Mouse (Mus musculus): ENCODE measurements around the gene Fgd3. TPM values are rescaled to one million over a fixed set of nuclear protein-coding genes. Genes with fewer than 3 reads are reported as not detected.
A peak's percentile ranks its signal among the peaks of the same experiment; 100 is the strongest.

The Fgd3 gene
- 1.7 and 2.1 TPM in 2 replicates for polyA plus RNA-seq (2014; fragmentation: Nextera tagmentation; extraction: Ambion mirVana)

- H3K4me3 ChIP-seq (ENCODE audit: low read depth, low read length), result peak within 1 kb of the TSS; percentile 22
- H3K27me3 ChIP-seq (ENCODE audit: control insufficient read depth, insufficient read depth, low read length), result peaks cover 2% of the 10 kb centered on the region; the same call in 1 of the 2 replicates
- no peaks in the 10 kb centered on the region for H3K36me3 ChIP-seq (ENCODE audit: control insufficient read depth, insufficient read depth, low read length)
- ATAC-seq (replicated peaks; ENCODE audit: low FRiP score), result peak; percentile 94
- H3K9me3 ChIP-seq (ENCODE audit: control insufficient read depth, low read length), result no peaks in the 10 kb centered on the region
- peak within 1 kb of the TSS; percentile 57 for H3K4me2 ChIP-seq (ENCODE audit: low read depth, low read length, severe bottlenecking)
- peaks cover 16% of the 10 kb centered on the region for H3K4me1 ChIP-seq (replicated peaks; ENCODE audit: control insufficient read depth, insufficient read depth, low read length)
- peak; percentile 90 for DNase-seq (ENCODE audit: low spot score)
- H3K27ac ChIP-seq (ENCODE audit: low read depth, low read length), result peak within 1 kb of the TSS; percentile 4; the same call in 1 of the 2 replicates
- 2% methylated on average over 10 of the region's 10 CpGs for WGBS
- peak within 1 kb of the TSS; percentile 59 for H3K9ac ChIP-seq (ENCODE audit: low read length)
Observed at GRCm38 (mm10) chr13:49320040-49320439, at the start of gene Fgd3. Gene Fgd3, minus strand, starts transcription at chr13:49320311.

- 95% methylated on average over 10 of the region's 10 CpGs for WGBS
- Histone ChIP-seq H3K9ac (ENCODE audit: low read length) (no peak overlapping the region), H3K4me1 (replicated peaks; ENCODE audit: control insufficient read depth, insufficient read depth, low read length) (no peaks in the 10 kb centered on the region), H3K4me3 (ENCODE audit: low read depth, low read length) (no peak overlapping the region), H3K9me3 (ENCODE audit: control insufficient read depth, low read length) (no peaks in the 10 kb centered on the region), H3K27ac (ENCODE audit: low read depth, low read length) (no peak overlapping the region), H3K27me3 (ENCODE audit: control insufficient read depth, insufficient read depth, low read length) (no peaks in the 10 kb centered on the region), H3K4me2 (ENCODE audit: low read depth, low read length, severe bottlenecking) (no peak overlapping the region), H3K36me3 (ENCODE audit: control insufficient read depth, insufficient read depth, low read length) (no peaks in the 10 kb centered on the region)
- no peak for ATAC-seq (replicated peaks; ENCODE audit: low FRiP score)
- no peak for DNase-seq (ENCODE audit: low spot score)
Observed at GRCm38 (mm10) chr13:49369404-49369803, 49.3 kb upstream of the Fgd3 start.

DNA sequence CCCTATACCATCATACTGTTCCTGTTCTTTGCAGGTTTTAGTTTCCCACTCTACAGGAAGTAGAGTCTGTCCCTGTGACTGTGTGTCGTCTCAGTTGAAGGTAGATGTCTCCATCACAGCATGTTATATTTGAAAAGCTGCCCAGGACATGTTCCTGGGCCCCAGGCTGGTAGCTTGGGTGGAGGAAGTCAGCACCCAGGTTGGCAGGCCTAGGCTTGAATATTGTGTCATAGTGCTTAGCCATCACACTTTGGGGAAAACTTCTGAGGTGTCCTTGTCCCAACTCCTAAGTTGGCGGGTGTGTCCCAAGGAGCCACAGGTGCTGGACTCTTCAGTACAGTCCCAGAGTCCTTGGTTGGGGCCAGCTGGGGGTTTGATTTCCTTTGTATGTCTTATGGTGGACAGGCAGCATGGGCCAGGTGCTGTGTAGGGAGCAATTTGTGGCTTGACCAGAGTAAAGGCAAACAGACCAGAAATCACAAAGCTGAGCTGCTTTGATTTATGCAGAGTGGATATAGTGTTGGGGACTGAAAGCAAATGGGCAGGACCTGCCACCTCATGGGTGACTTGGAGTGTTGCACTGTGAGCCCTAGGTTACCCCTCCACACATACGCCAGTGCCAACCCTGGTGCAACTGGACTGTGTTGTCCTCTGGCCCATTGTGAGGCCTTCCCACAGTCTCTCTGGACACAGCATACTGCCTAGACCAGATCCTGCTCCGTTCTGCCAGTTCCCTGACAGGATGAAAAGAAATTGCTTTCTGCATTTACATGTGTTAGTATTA lies 47.7 kb upstream of the Fgd3 start:
- no peaks in the 10 kb centered on the region for H3K4me1 ChIP-seq (replicated peaks; ENCODE audit: control insufficient read depth, insufficient read depth, low read length)
- no peak overlapping the region for H3K9ac ChIP-seq (ENCODE audit: low read length)
- H3K4me3 ChIP-seq (ENCODE audit: low read depth, low read length), result no peak overlapping the region
- no peak overlapping the region for H3K4me2 ChIP-seq (ENCODE audit: low read depth, low read length, severe bottlenecking)
- H3K27me3 ChIP-seq (ENCODE audit: control insufficient read depth, insufficient read depth, low read length), result no peaks in the 10 kb centered on the region
- H3K36me3 ChIP-seq (ENCODE audit: control insufficient read depth, insufficient read depth, low read length), result no peaks in the 10 kb centered on the region
- H3K9me3 ChIP-seq (ENCODE audit: control insufficient read depth, low read length), result no peaks in the 10 kb centered on the region
- 88% methylated on average over 4 of the region's 4 CpGs for WGBS
- no peak overlapping the region for H3K27ac ChIP-seq (ENCODE audit: low read depth, low read length)
- DNase-seq (ENCODE audit: low spot score) (peak; percentile 43), ATAC-seq (replicated peaks; ENCODE audit: low FRiP score) (no peak)

- H3K9me3 ChIP-seq (ENCODE audit: control insufficient read depth, low read length), result no peaks in the 10 kb centered on the region
- no peaks in the 10 kb centered on the region for H3K27me3 ChIP-seq (ENCODE audit: control insufficient read depth, insufficient read depth, low read length)
- WGBS, result 85% methylated on average over 2 of the region's 2 CpGs
- ATAC-seq (replicated peaks; ENCODE audit: low FRiP score), result no peak
- DNase-seq (ENCODE audit: low spot score), result no peak
- no peak overlapping the region for H3K9ac ChIP-seq (ENCODE audit: low read length)
- no peaks in the 10 kb centered on the region for H3K36me3 ChIP-seq (ENCODE audit: control insufficient read depth, insufficient read depth, low read length)
- H3K4me1 ChIP-seq (replicated peaks; ENCODE audit: control insufficient read depth, insufficient read depth, low read length), result 0 out of 2 replicates have a peak, but pooled peaks cover 2% of the 10 kb centered on the region
- no peak overlapping the region for H3K4me3 ChIP-seq (ENCODE audit: low read depth, low read length)
- no peak overlapping the region for H3K27ac ChIP-seq (ENCODE audit: low read depth, low read length)
- H3K4me2 ChIP-seq (ENCODE audit: low read depth, low read length, severe bottlenecking), result no peak overlapping the region
Observed at GRCm38 (mm10) chr13:49364716-49365115, 44.6 kb upstream of the Fgd3 start.

- no peak overlapping the region for H3K4me3 ChIP-seq (ENCODE audit: low read depth, low read length)
- H3K9ac ChIP-seq (ENCODE audit: low read length), result no peak overlapping the region
- no peaks in the 10 kb centered on the region for H3K9me3 ChIP-seq (ENCODE audit: control insufficient read depth, low read length)
- no peak overlapping the region for H3K27ac ChIP-seq (ENCODE audit: low read depth, low read length)
- no peak overlapping the region for H3K4me2 ChIP-seq (ENCODE audit: low read depth, low read length, severe bottlenecking)
- 89% methylated on average over 2 of the region's 2 CpGs for WGBS
- 0 out of 2 replicates have a peak, but pooled peaks cover 2% of the 10 kb centered on the region for H3K4me1 ChIP-seq (replicated peaks; ENCODE audit: control insufficient read depth, insufficient read depth, low read length)
- no peaks in the 10 kb centered on the region for H3K36me3 ChIP-seq (ENCODE audit: control insufficient read depth, insufficient read depth, low read length)
- ATAC-seq (replicated peaks; ENCODE audit: low FRiP score), result no peak
- no peaks in the 10 kb centered on the region for H3K27me3 ChIP-seq (ENCODE audit: control insufficient read depth, insufficient read depth, low read length)
- no peak for DNase-seq (ENCODE audit: low spot score)
Observed at GRCm38 (mm10) chr13:49362804-49363203, 42.7 kb upstream of the Fgd3 start.

- WGBS, result 71% methylated on average over 7 of the region's 7 CpGs
- Histone ChIP-seq H3K9ac (ENCODE audit: low read length) (no peak overlapping the region), H3K36me3 (ENCODE audit: control insufficient read depth, insufficient read depth, low read length) (no peaks in the 10 kb centered on the region), H3K4me3 (ENCODE audit: low read depth, low read length) (no peak overlapping the region), H3K27ac (ENCODE audit: low read depth, low read length) (no peak overlapping the region), H3K9me3 (ENCODE audit: control insufficient read depth, low read length) (no peaks in the 10 kb centered on the region), H3K4me2 (ENCODE audit: low read depth, low read length, severe bottlenecking) (no peak overlapping the region), H3K4me1 (replicated peaks; ENCODE audit: control insufficient read depth, insufficient read depth, low read length) (0 out of 2 replicates have a peak, but pooled peaks cover 2% of the 10 kb centered on the region), H3K27me3 (ENCODE audit: control insufficient read depth, insufficient read depth, low read length) (no peaks in the 10 kb centered on the region)
- DNase-seq (ENCODE audit: low spot score), result no peak
- no peak for ATAC-seq (replicated peaks; ENCODE audit: low FRiP score)
Observed at GRCm38 (mm10) chr13:49362364-49362763, 42.3 kb upstream of the Fgd3 start.

- Histone ChIP-seq H3K27ac (ENCODE audit: low read depth, low read length) (no peak overlapping the region), H3K9me3 (ENCODE audit: control insufficient read depth, low read length) (no peaks in the 10 kb centered on the region), H3K9ac (ENCODE audit: low read length) (no peak overlapping the region), H3K27me3 (ENCODE audit: control insufficient read depth, insufficient read depth, low read length) (no peaks in the 10 kb centered on the region), H3K4me1 (replicated peaks; ENCODE audit: control insufficient read depth, insufficient read depth, low read length) (0 out of 2 replicates have a peak, but pooled peaks cover 2% of the 10 kb centered on the region), H3K36me3 (ENCODE audit: control insufficient read depth, insufficient read depth, low read length) (no peaks in the 10 kb centered on the region), H3K4me3 (ENCODE audit: low read depth, low read length) (no peak overlapping the region), H3K4me2 (ENCODE audit: low read depth, low read length, severe bottlenecking) (no peak overlapping the region)
- ATAC-seq (replicated peaks; ENCODE audit: low FRiP score) (no peak), DNase-seq (ENCODE audit: low spot score) (no peak)
- WGBS, result 47% methylated on average over 3 of the region's 3 CpGs
Observed at GRCm38 (mm10) chr13:49360906-49361406, 40.8 kb upstream of the Fgd3 start.

DNA sequence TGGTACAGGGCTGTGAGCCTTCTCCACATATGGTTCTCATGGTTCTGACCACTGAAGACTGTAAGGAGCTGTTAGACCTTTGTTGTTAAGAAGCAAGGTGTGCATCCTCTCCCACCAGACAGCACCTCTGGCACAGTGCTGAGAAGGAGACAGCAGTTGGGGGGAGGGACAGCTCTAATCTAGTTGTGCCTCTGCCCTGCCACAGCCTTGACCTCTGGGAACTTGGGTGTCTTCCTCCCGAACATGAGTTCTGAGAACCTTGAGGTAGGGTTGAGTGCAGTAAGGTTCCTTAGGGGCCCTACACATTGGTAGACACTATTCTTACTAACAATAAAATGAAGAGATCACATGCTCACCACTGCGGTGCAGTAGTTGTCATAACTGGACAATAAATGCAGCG lies 38.1 kb upstream of the Fgd3 start:
- Histone ChIP-seq H3K9ac (ENCODE audit: low read length) (no peak overlapping the region), H3K27me3 (ENCODE audit: control insufficient read depth, insufficient read depth, low read length) (no peaks in the 10 kb centered on the region), H3K27ac (ENCODE audit: low read depth, low read length) (no peak overlapping the region), H3K4me3 (ENCODE audit: low read depth, low read length) (no peak overlapping the region), H3K4me1 (replicated peaks; ENCODE audit: control insufficient read depth, insufficient read depth, low read length) (0 out of 2 replicates have a peak, but pooled peaks cover 2% of the 10 kb centered on the region), H3K9me3 (ENCODE audit: control insufficient read depth, low read length) (no peaks in the 10 kb centered on the region), H3K36me3 (ENCODE audit: control insufficient read depth, insufficient read depth, low read length) (no peaks in the 10 kb centered on the region), H3K4me2 (ENCODE audit: low read depth, low read length, severe bottlenecking) (no peak overlapping the region)
- no peak for ATAC-seq (replicated peaks; ENCODE audit: low FRiP score)
- 97% methylated on average over 3 of the region's 3 CpGs for WGBS
- no peak for DNase-seq (ENCODE audit: low spot score)

All from forebrain, embryonic 11.5 days (tissue).